Mouse (Mus musculus) spleen, adult 2 months (tissue): Measurements from ENCODE around the gene Slco2a1. TPM values are rescaled to one million over a fixed set of nuclear protein-coding genes. Genes with fewer than 3 reads are reported as not detected.

ENCODE experiments used
- DNase-seq, 2 experiments: peaks; one replicate each; pipeline versions ENCODE4 v3.0.0 to v3.0.0-alpha.2; 2012 to 2021; ENCODE audit warnings: low spot score in 2 of 2, low read depth in 1 of 2
- H3K27ac ChIP-seq: fragments of 200-500 bp; 2 replicates; pipeline ENCODE4 v1.5.1; 2012; ENCODE audit warnings: low read length, inconsistent platforms; ENCODE audit not compliant: insufficient read depth
- H3K27me3 ChIP-seq: fragments of 200-500 bp; 2 replicates; pipeline ENCODE4 v1.6.1; 2012; ENCODE audit warnings: mild to moderate bottlenecking, moderate library complexity, low read length, inconsistent platforms; ENCODE audit not compliant: control insufficient read depth, insufficient read depth
- H3K36me3 ChIP-seq: fragments of 200-500 bp; 2 replicates; pipeline ENCODE4 v1.6.1; 2012; ENCODE audit warnings: mild to moderate bottlenecking, low read length, inconsistent platforms; ENCODE audit not compliant: control insufficient read depth, insufficient read depth
- H3K4me1 ChIP-seq: fragments of 200-500 bp; 2 replicates; pipeline ENCODE4 v1.6.1; 2011; ENCODE audit warnings: inconsistent platforms; ENCODE audit not compliant: control insufficient read depth, insufficient read depth, insufficient read length
- H3K4me3 ChIP-seq: fragments of 200-500 bp; 2 replicates; pipeline ENCODE4 v1.5.1; 2011; ENCODE audit warnings: mild to moderate bottlenecking, inconsistent platforms; ENCODE audit not compliant: insufficient read depth, insufficient read length; ENCODE audit errors: extremely low read depth
- CTCF ChIP-seq: fragments of 200-500 bp; IDR thresholded peaks from 2 replicates; pipeline ENCODE4 v1.5.1; 2011; ENCODE audit warnings: mild to moderate bottlenecking, inconsistent platforms; ENCODE audit not compliant: insufficient read depth, insufficient read length, insufficient replicate concordance; ENCODE audit errors: extremely low read depth
- POLR2A ChIP-seq: fragments of 200-500 bp; IDR thresholded peaks from 2 replicates; pipeline ENCODE4 v1.6.1; 2011; ENCODE audit warnings: low read depth, low read length, inconsistent platforms
- WGBS: fragments of 180-500 bp; shearing (Covaris S2); methylation state at CpG from one replicate; pipeline ENCODE4 v1.1.7; 2018; 5-methylcytosine and 5-hydroxymethylcytosine counted together
- polyA plus RNA-seq: library from polyadenylated mRNA; depleted of rRNA; stranded (reverse); fragments of >200 nt; gene quantifications from 2 replicates; pipeline ENCODE4 v1.2.3, GENCODE M21; 2012

Gene Slco2a1
- polyA plus RNA-seq, 1 experiment, result 57.0 TPM

DNA sequence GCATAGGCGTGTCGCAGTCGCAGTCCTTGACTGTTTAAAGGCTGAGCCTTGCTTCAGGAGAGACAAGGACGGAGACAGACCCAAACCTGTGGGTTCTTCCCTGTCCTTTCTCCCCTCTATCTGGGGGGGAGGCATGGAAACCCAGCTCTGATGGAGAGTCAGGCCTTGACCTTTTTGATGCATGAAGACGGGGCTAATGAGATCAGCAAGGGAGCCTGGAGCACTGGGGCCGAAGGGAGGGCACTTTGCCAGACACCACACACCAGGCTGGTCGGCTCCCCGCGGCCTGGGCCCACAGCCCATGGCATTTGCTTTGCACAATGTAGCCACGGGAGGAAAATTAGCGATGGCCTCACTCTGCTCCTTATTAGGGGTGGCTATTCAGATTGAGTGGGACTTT lies 66.5 kb downstream of the Slco2a1 start:
- WGBS, result 86% methylated on average over 11 of the region's 11 CpGs
- DNase-seq, result no peak
- H3K27ac ChIP-seq, result no peak overlapping the region
- no peaks in the 10 kb centered on the region for H3K4me1 ChIP-seq
- no peak for TF ChIP-seq POLR2A
- no peak for TF ChIP-seq CTCF
- no peaks in the 10 kb centered on the region for H3K36me3 ChIP-seq
- no peak overlapping the region for H3K4me3 ChIP-seq
- no peaks in the 10 kb centered on the region for H3K27me3 ChIP-seq

DNA sequence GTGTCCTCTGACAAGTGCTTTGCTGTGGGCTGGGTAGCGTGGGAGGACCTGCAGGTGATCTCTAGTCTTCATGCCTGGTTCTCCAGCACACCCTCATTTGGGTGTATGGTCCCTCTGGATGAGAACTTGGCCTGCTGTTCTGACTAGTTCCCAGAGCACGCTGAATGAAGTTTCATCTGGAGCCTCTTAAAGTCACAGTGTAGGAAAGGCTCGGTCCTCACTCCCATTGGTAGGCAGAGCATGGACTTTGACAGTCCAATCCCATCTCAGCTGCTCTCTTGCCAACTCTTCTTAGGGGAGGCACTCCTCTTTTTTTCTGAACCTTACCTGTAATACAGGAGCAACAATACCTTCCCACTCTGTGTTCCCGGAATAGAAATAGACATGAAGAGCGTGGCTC lies 67.7 kb downstream of the Slco2a1 start:
- no peak overlapping the region for H3K27ac ChIP-seq
- no peak overlapping the region for H3K4me3 ChIP-seq
- no peak for DNase-seq
- 85% methylated on average over 5 of the region's 5 CpGs for WGBS
- H3K4me1 ChIP-seq, result no peaks in the 10 kb centered on the region
- no peaks in the 10 kb centered on the region for H3K27me3 ChIP-seq
- no peaks in the 10 kb centered on the region for H3K36me3 ChIP-seq
- TF ChIP-seq POLR2A (no peak), CTCF (no peak)

DNA sequence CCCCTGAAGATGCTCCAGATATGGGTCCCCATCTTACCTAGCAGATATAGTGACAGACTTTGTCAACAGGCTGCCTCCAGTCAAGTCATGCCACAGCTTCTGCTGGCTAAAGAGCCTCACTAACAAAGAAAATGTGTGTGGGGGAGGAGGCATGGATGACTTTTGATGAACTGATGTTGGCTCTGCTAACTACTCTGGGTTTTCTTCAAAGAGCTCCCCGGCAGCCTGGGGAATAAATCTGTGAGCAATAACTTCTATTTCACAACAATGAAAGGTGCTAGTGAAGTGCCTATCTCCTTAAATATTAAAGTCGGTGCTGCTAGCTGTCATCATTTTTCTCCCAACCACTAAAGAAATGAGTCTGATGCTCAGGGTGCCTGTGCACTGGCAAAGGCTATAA lies 72.0 kb downstream of the Slco2a1 start:
- H3K27ac ChIP-seq, result no peak overlapping the region
- no peak overlapping the region for H3K4me3 ChIP-seq
- no peaks in the 10 kb centered on the region for H3K36me3 ChIP-seq
- no peaks in the 10 kb centered on the region for H3K4me1 ChIP-seq
- WGBS, result 75% methylated on average over 2 of the region's 2 CpGs
- DNase-seq, result no peak
- H3K27me3 ChIP-seq, result no peaks in the 10 kb centered on the region
- TF ChIP-seq POLR2A (no peak), CTCF (no peak)

DNA sequence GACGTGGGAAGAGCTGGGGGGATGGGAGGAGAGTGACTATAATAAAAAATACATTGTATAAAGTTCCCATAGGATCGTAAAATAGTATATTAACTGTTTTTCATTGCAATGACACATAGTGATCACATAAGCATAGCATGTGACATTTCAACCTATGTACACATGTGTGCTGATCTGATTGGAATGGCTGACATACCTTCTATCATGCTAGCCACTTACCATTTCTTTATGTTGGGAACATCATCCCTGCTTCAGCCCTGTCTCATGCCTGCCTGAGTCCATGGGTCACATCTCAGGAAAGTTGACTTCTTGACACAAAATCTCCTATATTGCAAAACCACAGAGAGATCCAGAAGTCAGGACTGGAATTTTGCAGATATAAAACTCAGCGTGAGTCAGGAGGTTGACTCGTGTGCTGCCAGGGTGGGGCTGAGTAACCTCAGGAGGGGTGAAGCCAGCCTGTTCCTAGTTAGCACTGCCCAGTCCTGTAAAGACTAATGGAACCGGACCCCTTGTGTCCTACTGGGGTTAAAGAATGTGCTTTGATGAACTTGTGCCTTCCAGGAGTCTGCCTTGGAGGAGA lies 73.0 kb downstream of the Slco2a1 start:
- DNase-seq, result no peak
- no peaks in the 10 kb centered on the region for H3K27me3 ChIP-seq
- H3K4me3 ChIP-seq, result no peak overlapping the region
- no peaks in the 10 kb centered on the region for H3K4me1 ChIP-seq
- H3K27ac ChIP-seq, result no peak overlapping the region
- WGBS, result 74% methylated on average over 5 of the region's 5 CpGs
- TF ChIP-seq POLR2A (no peak), CTCF (no peak)
- no peaks in the 10 kb centered on the region for H3K36me3 ChIP-seq

DNA sequence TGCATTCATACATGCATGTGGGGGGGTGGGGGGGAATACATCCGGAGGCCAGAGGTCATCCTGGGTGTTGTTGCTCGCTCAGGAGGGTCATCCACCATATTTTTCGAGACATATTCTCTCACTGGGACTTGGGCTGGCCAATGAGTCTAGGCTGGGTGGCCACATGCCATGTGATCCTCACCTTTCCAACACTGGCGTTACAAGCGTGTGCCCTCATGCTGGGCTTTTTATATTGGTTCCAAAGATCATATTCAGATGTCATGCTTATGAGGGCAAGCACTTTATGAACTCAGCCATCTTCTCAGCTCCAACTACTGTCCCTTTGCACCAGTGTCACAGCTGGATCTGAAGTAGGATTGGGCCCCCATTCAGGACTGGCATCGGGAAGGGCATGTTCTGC lies 75.1 kb downstream of the Slco2a1 start:
- 90% methylated on average over 6 of the region's 6 CpGs for WGBS
- no peaks in the 10 kb centered on the region for H3K27me3 ChIP-seq
- no peak for TF ChIP-seq POLR2A
- no peak for TF ChIP-seq CTCF
- H3K4me3 ChIP-seq, result no peak overlapping the region
- H3K4me1 ChIP-seq, result no peaks in the 10 kb centered on the region
- DNase-seq, result no peak
- no peak overlapping the region for H3K27ac ChIP-seq
- no peaks in the 10 kb centered on the region for H3K36me3 ChIP-seq

DNA sequence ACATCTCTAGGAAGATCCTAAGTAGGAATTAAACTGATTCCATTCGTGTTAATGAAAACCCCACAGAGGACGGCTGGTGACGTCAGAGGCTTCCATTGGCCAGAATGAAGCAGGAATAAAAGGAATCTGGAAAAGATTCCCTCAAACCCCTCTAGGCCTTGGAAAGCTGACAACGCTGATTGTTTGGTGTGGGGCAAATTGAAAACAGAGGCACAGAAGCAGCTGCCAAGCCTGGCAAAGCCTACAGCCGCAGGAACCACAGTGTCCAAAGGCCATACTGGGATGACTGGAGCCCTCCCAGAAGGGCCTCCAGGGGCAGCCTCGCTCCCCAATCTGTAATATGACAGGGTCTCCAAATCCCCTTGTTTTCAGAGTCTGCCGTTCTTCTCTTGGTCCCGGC lies 78.3 kb downstream of the Slco2a1 start:
- no peak for TF ChIP-seq CTCF
- no peak for TF ChIP-seq POLR2A
- H3K27me3 ChIP-seq, result no peaks in the 10 kb centered on the region
- no peak overlapping the region for H3K4me3 ChIP-seq
- no peak for DNase-seq
- no peaks in the 10 kb centered on the region for H3K4me1 ChIP-seq
- no peaks in the 10 kb centered on the region for H3K36me3 ChIP-seq
- H3K27ac ChIP-seq, result no peak overlapping the region
- 83% methylated on average over 8 of the region's 8 CpGs for WGBS

DNA sequence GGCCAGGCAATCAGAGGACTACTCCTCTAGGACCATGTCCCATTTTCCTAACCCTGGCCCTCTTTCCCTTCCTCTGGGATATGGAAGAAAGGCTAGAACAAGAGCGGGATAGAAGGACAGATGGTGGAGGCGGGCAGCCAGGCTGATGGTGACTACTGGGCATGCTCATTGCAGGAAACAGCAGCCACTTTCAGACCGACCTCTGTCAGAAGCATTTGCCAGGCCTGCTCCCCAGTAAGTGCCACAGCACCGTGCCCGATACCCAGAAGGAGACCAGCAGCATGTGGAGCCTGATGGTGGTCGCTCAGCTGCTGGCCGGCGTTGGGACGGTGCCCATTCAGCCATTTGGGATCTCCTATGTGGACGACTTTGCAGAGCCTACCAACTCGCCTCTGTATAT lies 79.1 kb downstream of the Slco2a1 start:
- Histone ChIP-seq H3K27ac (no peak overlapping the region), H3K36me3 (no peaks in the 10 kb centered on the region), H3K27me3 (no peaks in the 10 kb centered on the region), H3K4me3 (no peak overlapping the region), H3K4me1 (no peaks in the 10 kb centered on the region)
- TF ChIP-seq CTCF (no peak), POLR2A (no peak)
- no peak for DNase-seq
- WGBS, result 91% methylated on average over 11 of the region's 11 CpGs

DNA sequence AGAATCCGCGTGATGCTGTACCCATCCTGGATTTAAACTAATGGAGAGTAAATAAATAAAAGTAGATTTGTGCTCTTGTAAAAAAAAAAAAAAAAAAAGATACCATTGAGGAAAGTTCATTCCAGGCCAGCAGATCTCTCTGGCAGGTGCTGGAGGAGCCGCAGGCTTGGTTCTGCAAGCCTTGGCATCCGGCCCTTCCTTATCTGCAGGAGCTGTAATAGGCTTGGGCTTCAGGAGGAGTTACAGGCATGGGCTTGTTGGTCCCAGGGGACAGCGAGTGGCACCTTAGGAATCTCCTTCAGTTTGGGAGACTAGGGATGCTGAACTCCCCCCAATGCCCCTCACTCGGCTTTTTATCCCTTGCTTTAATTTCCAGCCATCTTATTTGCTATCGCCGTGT lies 80.3 kb downstream of the Slco2a1 start:
- H3K27ac ChIP-seq, result no peak overlapping the region
- H3K4me1 ChIP-seq, result no peaks in the 10 kb centered on the region
- H3K36me3 ChIP-seq, result no peaks in the 10 kb centered on the region
- DNase-seq, result no peak
- TF ChIP-seq CTCF (no peak), POLR2A (no peak)
- WGBS, result 90% methylated on average over 8 of the region's 8 CpGs
- H3K27me3 ChIP-seq, result no peaks in the 10 kb centered on the region
- no peak overlapping the region for H3K4me3 ChIP-seq
